Mouse (Mus musculus) layer of hippocampus, postnatal 10 days (tissue): ENCODE measurements around the gene Nup210l. TPM values are rescaled to one million over a fixed set of nuclear protein-coding genes. Genes with fewer than 3 reads are reported as not detected.

ENCODE experiments used
- DNase-seq, 2 experiments: peaks; one replicate each; pipeline ENCODE4 v3.0.0; 2021; ENCODE audit warnings: low spot score in 2 of 2
- microRNA-seq, 2 experiments: library from miRNA; unstranded; fragments of <30 nt; microRNA quantifications; one replicate each; pipeline ENCODE4 v1.2.0; 2021
- total RNA-seq, 2 experiments: library from RNA; stranded (reverse); gene quantifications; 2 replicates each; pipeline ENCODE4 v1.2.3; 2021

The Nup210l gene
- total RNA-seq, 2 experiments from 2014 or later, result 0.36 to 0.50 TPM

- DNase-seq, result no peak
These were observed 151.2 kb downstream of the Nup210l start for GRCm38 (mm10) chr3:90255194-90255565.

GRCm38 (mm10) chr3:90255784-90256353 lies 151.9 kb downstream of the Nup210l start:
- no peak for DNase-seq

- no peak for DNase-seq
These were observed 153.0 kb downstream of the Nup210l start for GRCm38 (mm10) chr3:90256731-90257530.

GRCm38 (mm10) chr3:90258521-90258920 lies 154.6 kb downstream of the Nup210l start:
- no peak for DNase-seq

Small RNA genes within 50 kb of the gene (microRNA-seq; reads per million reads assigned to microRNA genes)
- 3.1 to 5.8 reads per million in 2 experiments for gene Mir190b

Other genes starting within 250 kb of the Nup210l start
- 1 to 10 TPM; 4.2 to 4.7 TPM for gene Il6ra, start 190.9 kb upstream of the Nup210l start, total RNA-seq
- gene Atp8b2, start 140.6 kb upstream of the Nup210l start, total RNA-seq, result 10 to 100 TPM; 79.5 to 90.1 TPM
- 10 to 100 TPM; 60.7 to 67.3 TPM for gene Hax1, start 105.4 kb upstream of the Nup210l start, total RNA-seq
- 10 to 100 TPM; 83.5 to 91.6 TPM for gene 4933434E20Rik, start 52.5 kb upstream of the Nup210l start, total RNA-seq
- 100 to 1,000 TPM; 146 to 188 TPM for gene Ubap2l, start 51.5 kb upstream of the Nup210l start, total RNA-seq
- 100 to 1,000 TPM; 245 to 256 TPM for gene Tpm3, start 31.5 kb upstream of the Nup210l start, total RNA-seq
- 100 to 1,000 TPM; 800 to 858 TPM for gene Rps27, start 109.5 kb downstream of the Nup210l start, total RNA-seq
- gene Rab13, start 109.6 kb downstream of the Nup210l start, total RNA-seq, result 10 to 100 TPM; 10.3 to 10.8 TPM
- gene Jtb, start 127.5 kb downstream of the Nup210l start, total RNA-seq, result 10 to 100 TPM; 50.2 to 59.4 TPM
- not detected for gene Creb3l4, start 139.4 kb downstream of the Nup210l start, total RNA-seq
- gene Slc39a1, start 144.0 kb downstream of the Nup210l start, total RNA-seq, result 10 to 100 TPM; 48.6 to 52.3 TPM
- gene Crtc2, start 150.0 kb downstream of the Nup210l start, total RNA-seq, result 10 to 100 TPM; 29.8 to 34.6 TPM
- gene Dennd4b, start 161.1 kb downstream of the Nup210l start, total RNA-seq, result 10 to 100 TPM; 23.1 to 28.8 TPM
- gene Gatad2b, start 189.0 kb downstream of the Nup210l start, total RNA-seq, result 10 to 100 TPM; 79.6 to 94.1 TPM